Mouse (Mus musculus) CH12.LX (cell line): ENCODE data around the gene Med8. TPM values are rescaled to one million over a fixed set of nuclear protein-coding genes. Genes with fewer than 3 reads are reported as not detected.

Source experiments
- DNase-seq: peaks from one replicate; pipeline ENCODE4 v3.0.0-alpha.2; 2013; ENCODE audit errors: extremely low read depth
- H3K27ac ChIP-seq: 2 replicates; pipeline ENCODE4 v1.5.1; 2012; ENCODE audit warnings: low read depth, mild to moderate bottlenecking, control low read depth, moderate library complexity; ENCODE audit not compliant: insufficient read depth
- H3K27me3 ChIP-seq: replicated peaks from 2 replicates; pipeline ENCODE3; 2012; ENCODE audit warnings: inconsistent platforms
- H3K36me3 ChIP-seq, 2 experiments: replicated peaks in 1 of 2; 2 replicates each; pipeline versions ENCODE3 to v1.6.1; 2012; ENCODE audit warnings: inconsistent platforms in 1 of 2, low read length in 1 of 2, mild to moderate bottlenecking in 1 of 2, mixed read lengths in 1 of 2, moderate library complexity in 1 of 2; ENCODE audit not compliant: control insufficient read depth in 1 of 2, insufficient read depth in 1 of 2
- H3K4me1 ChIP-seq, 2 experiments: 2 replicates each; pipeline ENCODE4 v1.6.1; 2012; ENCODE audit warnings: inconsistent platforms in 1 of 2, moderate library complexity in 1 of 2; ENCODE audit not compliant: insufficient read depth in 2 of 2, control insufficient read depth in 1 of 2
- H3K4me2 ChIP-seq: 2 replicates; pipeline ENCODE4 v1.6.1; 2012; ENCODE audit warnings: low read depth, mild to moderate bottlenecking, control low read depth; ENCODE audit not compliant: poor library complexity, insufficient read depth, severe bottlenecking
- H3K4me3 ChIP-seq, 3 experiments: fragments of 150-350 bp in 1 of 3; sonication (generic) in 1 of 3; replicated peaks in 1 of 3; 2 replicates each; pipeline versions ENCODE3 to v1.5.1; 2011 to 2012; ENCODE audit warnings: low read depth in 2 of 3, low read length in 2 of 3, mild to moderate bottlenecking in 2 of 3, moderate library complexity in 2 of 3, control low read depth in 1 of 3, improper control_type of control experiment in 1 of 3, inconsistent platforms in 1 of 3, mixed read lengths in 1 of 3; ENCODE audit not compliant: poor library complexity in 1 of 3
- H3K79me2 ChIP-seq: replicated peaks from 2 replicates; pipeline ENCODE4 v1.6.1; 2012; ENCODE audit warnings: mild to moderate bottlenecking, moderate library complexity; ENCODE audit not compliant: control insufficient read depth, poor library complexity, insufficient read depth, severe bottlenecking; ENCODE audit errors: extremely low read depth
- H3K9ac ChIP-seq: 2 replicates; pipeline ENCODE4 v1.6.1; 2012; ENCODE audit warnings: low read depth, mild to moderate bottlenecking, control low read depth, moderate library complexity; ENCODE audit not compliant: insufficient read depth
- H3K9me3 ChIP-seq: replicated peaks from 2 replicates; pipeline ENCODE3; 2012; ENCODE audit warnings: low read length, inconsistent platforms, mixed read lengths
- CHD1 ChIP-seq: IDR thresholded peaks from 2 replicates; pipeline ENCODE4 v1.6.1; 2012; ENCODE audit warnings: low read depth, low read length, improper control_type of control experiment, inconsistent platforms
- EP300 ChIP-seq: IDR thresholded peaks from 2 replicates; pipeline ENCODE4 v1.6.1; 2011; ENCODE audit warnings: low read length, improper control_type of control experiment
- ETS1 ChIP-seq: conservative IDR thresholded peaks from 2 replicates; pipeline ENCODE4 v1.6.1; 2012; ENCODE audit warnings: low read depth, mild to moderate bottlenecking, inconsistent platforms, low read length, improper control_type of control experiment, moderate library complexity
- HCFC1 ChIP-seq: IDR thresholded peaks from 2 replicates; pipeline ENCODE4 v1.6.1; 2012; ENCODE audit warnings: low read depth, mild to moderate bottlenecking, inconsistent platforms, low read length, improper control_type of control experiment
- IRF4 ChIP-seq: IDR thresholded peaks from 2 replicates; pipeline ENCODE4 v1.6.1; 2014; ENCODE audit warnings: low read depth, mild to moderate bottlenecking, inconsistent platforms, low read length, improper control_type of control experiment
- JUN ChIP-seq: IDR thresholded peaks from 2 replicates; pipeline ENCODE4 v1.6.1; 2011; ENCODE audit warnings: low read depth, mild to moderate bottlenecking, low read length, improper control_type of control experiment, moderate library complexity; ENCODE audit not compliant: insufficient read depth
- JUND ChIP-seq: conservative IDR thresholded peaks from 2 replicates; pipeline ENCODE4 v1.6.1; 2011; ENCODE audit warnings: low read depth, low read length, improper control_type of control experiment
- KAT2A ChIP-seq: IDR thresholded peaks from 2 replicates; pipeline ENCODE4 v1.6.1; 2012; ENCODE audit warnings: low read length, improper control_type of control experiment, inconsistent platforms; ENCODE audit not compliant: insufficient replicate concordance
- MAFK ChIP-seq: IDR thresholded peaks from 2 replicates; pipeline ENCODE4 v1.6.1; 2011; ENCODE audit warnings: low read length, improper control_type of control experiment; ENCODE audit not compliant: insufficient replicate concordance
- MAX ChIP-seq: IDR thresholded peaks from 2 replicates; pipeline ENCODE4 v1.6.1; 2011; ENCODE audit warnings: low read length, improper control_type of control experiment
- MXI1 ChIP-seq: IDR thresholded peaks from 2 replicates; pipeline ENCODE4 v1.6.1; 2011; ENCODE audit warnings: mild to moderate bottlenecking, low read depth, low read length, improper control_type of control experiment
- NELFE ChIP-seq: IDR thresholded peaks from 2 replicates; pipeline ENCODE4 v1.6.1; 2011; ENCODE audit warnings: low read depth, low read length, improper control_type of control experiment
- NRF1 ChIP-seq: IDR thresholded peaks from 2 replicates; pipeline ENCODE4 v1.6.1; 2014; ENCODE audit warnings: low read depth, mild to moderate bottlenecking, inconsistent platforms, low read length, improper control_type of control experiment, moderate library complexity
- PAX5 ChIP-seq: IDR thresholded peaks from 2 replicates; pipeline ENCODE4 v1.6.1; 2012; ENCODE audit warnings: low read length, inconsistent platforms, mixed read lengths
- SMC3 ChIP-seq: IDR thresholded peaks from 2 replicates; pipeline ENCODE4 v1.6.1; 2011; ENCODE audit warnings: low read depth, low read length, improper control_type of control experiment
- TBP ChIP-seq: conservative IDR thresholded peaks from 2 replicates; pipeline ENCODE4 v1.6.1; 2011; ENCODE audit warnings: low read depth, low read length, improper control_type of control experiment
- TCF12 ChIP-seq: IDR thresholded peaks from 2 replicates; pipeline ENCODE4 v1.6.1; 2014; ENCODE audit warnings: low read depth, mild to moderate bottlenecking, inconsistent platforms, low read length, improper control_type of control experiment
- UBTF ChIP-seq: IDR thresholded peaks from 2 replicates; pipeline ENCODE4 v1.6.1; 2012; ENCODE audit warnings: low read depth, mild to moderate bottlenecking, inconsistent platforms, low read length, improper control_type of control experiment, moderate library complexity
- USF2 ChIP-seq: conservative IDR thresholded peaks from 2 replicates; pipeline ENCODE4 v1.6.1; 2011; ENCODE audit warnings: low read depth, low read length, improper control_type of control experiment
- ZC3H11A ChIP-seq: IDR thresholded peaks from 2 replicates; pipeline ENCODE4 v1.6.1; 2012; ENCODE audit warnings: low read depth, mild to moderate bottlenecking, inconsistent platforms, low read length, improper control_type of control experiment
- ZKSCAN1 ChIP-seq: IDR thresholded peaks from 2 replicates; pipeline ENCODE4 v1.6.1; 2012; ENCODE audit warnings: low read depth, inconsistent platforms, low read length, improper control_type of control experiment, borderline replicate concordance
- ZMIZ1 ChIP-seq: IDR thresholded peaks from 2 replicates; pipeline ENCODE4 v1.6.1; 2012; ENCODE audit warnings: low read depth, mild to moderate bottlenecking, inconsistent platforms, low read length, improper control_type of control experiment
- ZNF384 ChIP-seq: IDR thresholded peaks from 2 replicates; pipeline ENCODE4 v1.6.1; 2012; ENCODE audit warnings: low read depth, low read length, improper control_type of control experiment, inconsistent platforms
- dilution Hi-C: fragments of 300-500 bp; cut with MboI; formaldehyde crosslinking; loops from 2 replicates; pipeline ENCODE4 v1.14.3; 2020; ENCODE audit warnings: low sequenced_read_pairs; ENCODE audit not compliant: extremely low pct_unique_long_range_greater_than_20kb, extremely low pct_ligation_motif_present
- in situ Hi-C: fragments of 300-500 bp; cut with MboI; formaldehyde crosslinking; loops from 3 replicates; pipeline ENCODE4 v1.14.3; 2019; ENCODE audit warnings: low sequenced_read_pairs, low pct_ligation_motif_present, low pct_unique_long_range_greater_than_20kb, mixed read lengths
- polyA plus RNA-seq: library from polyadenylated mRNA; unstranded; fragments of >175 nt; gene quantifications from 2 replicates; pipeline ENCODE4 v1.2.1, GENCODE M21; 2012; ENCODE audit warnings: low read depth; ENCODE audit not compliant: insufficient read length
- total RNA-seq, 2 experiments: library from RNA; depleted of rRNA; stranded (reverse); fragments of 300-350 nt in 1 of 2; fragments of >200 nt in 1 of 2; gene quantifications; 2 replicates each; pipeline ENCODE4 v1.2.3; 2012 to 2014

Gene Med8
- total and polyA plus RNA-seq, 3 experiments, result 102 to 152 (median 109) TPM

DNA sequence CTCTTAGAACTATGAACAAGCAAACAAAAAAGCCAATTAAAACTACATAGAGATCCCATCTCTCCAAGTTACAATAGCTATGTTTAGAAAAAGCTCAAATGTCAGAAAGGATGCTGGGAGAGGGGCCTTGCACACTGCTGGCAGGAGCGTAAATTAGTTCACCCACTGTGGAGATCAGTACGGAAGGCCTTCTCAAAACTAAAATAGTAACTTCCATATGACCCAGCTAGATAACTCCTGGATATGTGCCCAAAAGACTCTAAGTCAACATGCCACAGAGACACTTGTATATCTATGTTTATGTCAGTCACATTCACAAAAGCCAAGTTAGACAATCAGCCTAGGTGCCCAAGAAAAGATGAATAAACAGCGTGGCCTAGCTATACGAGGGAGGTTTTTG, 13.8 kb upstream of the Med8 start:
- TF ChIP-seq NRF1 (no peak), MXI1 (no peak), ZMIZ1 (no peak), SMC3 (no peak), ETS1 (no peak), JUND (no peak), ZNF384 (no peak), UBTF (no peak), USF2 (no peak), TCF12 (no peak), CHD1 (no peak), MAX (no peak), NELFE (no peak), ZC3H11A (no peak)
- TF ChIP-seq, all 38 proteins: peak for 0
- no peak overlapping the region for H3K9ac ChIP-seq
- no peaks in the 10 kb centered on the region for H3K27me3 ChIP-seq
- peaks cover 3 to 4% of the 10 kb centered on the region in 2 experiments for H3K4me1 ChIP-seq
- no peak for DNase-seq
- dilution Hi-C loops (no loop called here), in situ Hi-C loops (no loop called here)
- no peak overlapping the region for H3K4me2 ChIP-seq
- no peaks in the 10 kb centered on the region for H3K9me3 ChIP-seq
- no peak overlapping the region for H3K4me3 ChIP-seq
- no peaks in the 10 kb centered on the region for H3K79me2 ChIP-seq
- peaks cover 88 to 98% of the 10 kb centered on the region in 2 experiments for H3K36me3 ChIP-seq
- H3K27ac ChIP-seq, result no peak overlapping the region

DNA sequence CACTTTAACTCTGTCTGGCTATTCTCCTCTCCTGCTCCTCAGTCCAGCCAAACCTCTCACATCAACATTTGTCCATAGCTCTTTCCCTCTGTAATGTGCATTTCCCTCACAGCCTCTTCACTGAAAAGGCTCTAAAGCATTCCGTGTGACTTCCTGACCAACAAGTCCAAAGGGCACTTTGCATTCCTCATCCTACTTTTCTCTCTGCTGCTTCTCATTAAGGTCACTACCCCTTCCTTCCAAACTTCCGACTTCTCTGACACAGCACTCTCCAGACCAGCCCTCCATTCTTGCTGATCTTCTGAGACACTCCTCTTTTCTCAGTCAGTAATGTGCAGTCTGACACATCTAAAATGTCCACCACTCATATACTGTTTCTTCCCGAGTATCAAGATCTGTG, 12.7 kb upstream of the Med8 start:
- dilution Hi-C loops, result no loop called here

More for the DNA sequence above, 12.7 kb upstream of the Med8 start:
- no peak overlapping the region for H3K27ac ChIP-seq
- no peaks in the 10 kb centered on the region for H3K79me2 ChIP-seq
- no peak for DNase-seq
- TF ChIP-seq HCFC1, result no peak
- no peak for TF ChIP-seq PAX5
- TF ChIP-seq IRF4, result no peak
- TF ChIP-seq TBP, result no peak
- TF ChIP-seq ZKSCAN1, result no peak
- TF ChIP-seq ZNF384, result no peak
- TF ChIP-seq TCF12, result no peak
- TF ChIP-seq JUN, result no peak
- TF ChIP-seq KAT2A, result no peak
- no peak for TF ChIP-seq ZC3H11A
- no peak for TF ChIP-seq JUND
- no peak for TF ChIP-seq SMC3
- no peak for TF ChIP-seq MAFK
- TF ChIP-seq MXI1, result no peak
- no peak for TF ChIP-seq EP300
- no peak overlapping the region for H3K9ac ChIP-seq
- H3K4me3 ChIP-seq, result no peak overlapping the region
- H3K27me3 ChIP-seq, result no peaks in the 10 kb centered on the region
- H3K9me3 ChIP-seq, result no peaks in the 10 kb centered on the region
- no peaks in the 10 kb centered on the region for H3K4me1 ChIP-seq
- in situ Hi-C loops, result no loop called here
- H3K4me2 ChIP-seq, result no peak overlapping the region
- peaks cover 85 to 98% of the 10 kb centered on the region in 2 experiments for H3K36me3 ChIP-seq
